Mouse (Mus musculus) urinary bladder, adult 18-20 months (tissue): ENCODE measurements around the gene Klb.

Experiments used
- DNase-seq, 2 experiments: peaks; one replicate each; pipeline ENCODE4 v3.0.0; 2022; ENCODE audit warnings: low spot score in 2 of 2, mixed read lengths in 2 of 2

Gene Klb

GRCm38 (mm10) chr5:65374746-65375145, 26.6 kb downstream of the Klb start:
- no peak for DNase-seq

- no peak for DNase-seq
Observed at GRCm38 (mm10) chr5:65385704-65386103, 37.6 kb downstream of the Klb start.

DNA sequence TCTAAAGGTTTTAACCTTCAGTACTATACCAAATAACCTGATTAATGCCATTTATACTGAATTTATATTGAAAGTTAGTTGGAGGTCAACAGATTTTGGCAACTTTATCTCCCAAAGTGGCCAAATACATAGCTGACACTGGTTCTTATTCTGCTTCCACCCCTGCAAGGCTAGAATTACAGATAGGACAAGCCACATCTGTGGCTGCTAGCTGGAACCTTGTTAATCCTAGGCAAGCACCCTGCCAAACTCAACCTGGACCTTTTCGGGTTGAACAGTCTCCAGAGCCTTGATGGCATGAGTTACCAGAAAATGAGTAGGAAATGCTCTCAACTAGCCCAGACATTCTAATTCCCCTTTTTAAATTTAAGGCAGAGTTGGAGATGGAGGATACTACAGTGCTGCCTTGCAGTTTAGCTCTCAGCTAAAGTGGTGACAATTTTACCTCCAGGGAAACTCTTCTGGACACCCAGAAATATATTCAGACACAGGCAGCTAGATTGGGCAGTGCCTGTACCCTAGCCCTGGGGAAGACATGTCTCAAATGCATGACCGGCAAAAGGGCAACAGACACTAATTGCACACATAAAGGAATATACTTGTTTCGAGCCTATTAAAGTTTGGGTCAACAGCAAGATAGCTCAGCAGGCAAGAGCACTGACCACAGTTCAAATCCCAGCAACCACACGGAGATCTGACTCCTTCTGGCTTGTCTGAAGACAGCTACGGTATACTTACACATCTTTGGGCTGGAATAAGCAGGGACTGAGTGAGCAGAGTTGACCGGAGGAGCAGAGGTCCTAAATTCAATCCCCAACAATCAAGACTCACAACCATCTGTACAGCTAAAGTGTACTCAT, 39.1 kb downstream of the Klb start:
- no peak for DNase-seq

DNA sequence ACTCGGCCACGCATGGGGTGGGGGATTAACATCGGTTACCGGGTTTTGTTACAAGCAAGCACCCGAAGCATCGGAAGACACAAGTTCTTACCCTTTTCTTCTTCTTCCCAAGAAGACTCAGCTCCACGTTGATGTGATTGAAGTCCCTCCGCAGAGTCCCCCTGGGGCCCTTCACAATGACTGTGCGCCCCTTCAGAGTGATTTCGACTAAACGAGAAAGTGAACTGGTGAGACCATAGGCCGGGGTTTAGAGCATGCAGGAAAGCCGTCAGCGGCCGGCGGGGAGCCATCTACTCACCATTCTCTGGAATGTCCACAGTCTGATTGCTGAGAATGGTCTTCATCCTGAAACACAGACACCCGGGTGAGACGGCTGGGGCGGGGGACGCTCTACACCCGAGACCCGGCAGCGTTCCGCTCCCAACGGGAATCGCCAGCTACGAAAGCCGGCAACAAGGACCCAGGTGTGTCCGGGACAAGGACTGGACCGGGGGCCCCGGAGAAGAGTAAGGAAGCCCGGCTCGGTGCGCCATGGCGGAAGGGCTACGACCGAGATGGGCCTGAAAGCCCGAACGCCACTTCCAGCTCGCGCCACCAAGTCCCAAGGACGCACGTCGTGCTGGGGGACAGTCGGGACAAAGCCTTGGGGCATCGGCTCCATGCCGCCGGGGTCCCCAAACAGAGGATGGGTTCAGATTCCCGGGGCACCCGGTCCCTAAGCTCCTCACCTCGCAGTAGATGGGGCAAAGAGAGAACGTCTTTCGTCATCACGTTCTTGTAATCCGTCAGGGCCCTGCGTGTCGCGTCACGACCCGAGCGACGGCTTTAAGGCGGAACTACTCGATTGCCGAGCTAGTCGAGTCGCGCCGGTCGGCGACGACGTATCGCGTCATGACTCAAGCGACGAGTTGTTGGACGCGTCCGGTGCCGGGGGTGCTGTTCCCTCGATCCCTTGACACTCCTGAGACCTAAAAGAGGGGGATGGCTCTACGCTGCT, 42.8 kb downstream of the Klb start, which contains the start of the genes Rpl9 and Lias:
Gene Rpl9 (minus strand): TSS at position 797 of the 997 bp plus-strand sequence.
Gene Lias (plus strand): TSS at position 850 of the 997 bp plus-strand sequence.
- peak; percentile 99 to 100 for DNase-seq

- DNase-seq: no peak
Observed at GRCm38 (mm10) chr5:65391753-65392152, 43.6 kb downstream of the Klb start.

DNA sequence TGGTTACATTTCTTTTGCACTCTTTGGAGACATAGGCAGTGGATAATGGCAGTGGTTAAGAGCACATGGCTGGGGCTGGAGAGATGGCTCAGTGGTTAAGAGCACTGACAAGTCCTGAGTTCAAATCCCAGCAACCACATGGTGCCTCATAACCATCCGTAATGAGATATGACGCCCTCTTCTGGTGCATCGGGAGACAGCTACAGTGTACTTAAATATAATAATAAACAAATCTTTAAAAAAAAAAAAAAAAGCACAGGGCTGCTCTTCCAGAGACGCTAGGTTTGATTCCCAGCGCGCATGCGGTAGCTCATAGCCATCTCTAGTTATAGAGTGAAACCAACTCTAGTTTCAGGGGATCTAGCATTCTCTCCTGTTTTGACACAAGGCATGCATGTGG, 46.3 kb downstream of the Klb start:
- DNase-seq: no peak

DNA sequence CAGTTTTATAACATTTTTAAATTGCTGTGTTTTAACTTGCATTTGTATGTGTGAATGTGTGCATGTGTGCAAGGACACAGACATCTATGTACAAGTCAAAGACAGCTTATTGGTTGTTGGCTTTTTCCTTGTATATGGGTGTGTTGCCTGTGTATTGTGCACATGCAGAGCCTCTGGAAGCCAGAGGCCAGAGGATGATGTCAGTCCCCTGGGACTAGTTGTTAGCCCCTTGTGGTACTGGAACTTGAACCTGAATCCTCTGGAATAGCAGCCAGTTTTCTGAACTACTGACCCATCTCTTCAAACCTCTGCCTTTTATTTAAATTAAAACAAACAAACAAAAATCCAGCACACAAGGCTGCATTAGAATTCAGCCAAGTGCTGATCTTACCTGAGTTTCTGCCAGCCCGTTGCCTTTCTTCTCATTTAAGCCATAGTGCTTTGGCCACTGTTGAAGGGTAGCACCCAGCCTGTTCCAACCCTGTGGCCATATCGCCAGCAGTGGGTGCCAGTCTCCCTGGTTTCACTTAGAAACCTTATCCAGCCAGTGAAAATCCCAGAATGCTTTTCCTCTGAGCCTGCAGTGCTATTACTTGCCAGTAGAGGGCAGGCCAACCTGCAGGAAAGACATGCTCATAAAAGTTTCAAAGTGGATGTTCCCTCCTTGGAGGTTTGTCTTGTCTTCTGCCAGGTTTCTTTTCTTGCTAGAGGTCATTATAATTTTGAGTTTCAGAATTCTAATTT, 53.3 kb downstream of the Klb start:
- DNase-seq: peak; percentile 65 to 85

- DNase-seq: no peak
Observed at GRCm38 (mm10) chr5:65407989-65408388, 59.9 kb downstream of the Klb start.

DNA sequence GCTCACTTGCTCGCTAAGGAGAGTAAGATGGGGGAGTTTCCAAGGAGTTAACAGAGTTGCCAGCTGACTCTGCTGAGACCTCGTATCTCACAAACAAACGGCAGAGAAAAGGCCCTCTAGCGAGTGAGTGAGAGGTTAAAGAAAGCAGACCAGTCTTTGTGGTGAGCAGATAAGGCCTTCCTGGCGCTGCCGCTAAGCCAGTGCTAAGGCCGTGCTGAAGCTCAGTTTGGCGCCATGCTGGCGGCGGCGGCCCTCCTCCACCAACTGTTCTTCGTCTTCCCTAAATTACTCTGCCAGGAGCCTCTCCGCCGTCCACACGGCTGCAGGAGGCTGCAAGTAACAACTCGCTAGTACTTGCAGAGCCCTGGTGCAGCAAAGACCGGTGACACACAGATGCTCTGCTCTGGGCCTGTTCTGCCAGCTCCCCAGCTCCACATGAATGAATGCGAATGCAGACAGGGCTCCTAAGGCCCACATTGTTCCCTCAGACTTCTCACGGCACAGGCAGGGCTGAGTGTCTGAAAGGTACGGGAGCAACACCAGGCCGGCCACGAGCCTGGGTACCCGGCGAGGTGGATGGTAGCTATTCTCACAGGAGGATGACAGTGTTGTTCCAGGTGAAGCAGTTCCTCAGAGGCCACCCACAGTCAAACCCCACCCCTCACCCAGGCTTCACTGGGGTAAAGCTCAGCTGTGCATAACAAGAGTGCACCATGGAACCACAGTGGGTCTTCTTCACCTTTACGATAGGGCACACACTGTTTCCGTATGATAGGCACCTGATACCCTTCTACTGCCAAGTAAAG, 67.7 kb downstream of the Klb start:
- peak; percentile 55 to 78 for DNase-seq

- no peak for DNase-seq
Observed at GRCm38 (mm10) chr5:65419136-65419535, 71.0 kb downstream of the Klb start.

DNA sequence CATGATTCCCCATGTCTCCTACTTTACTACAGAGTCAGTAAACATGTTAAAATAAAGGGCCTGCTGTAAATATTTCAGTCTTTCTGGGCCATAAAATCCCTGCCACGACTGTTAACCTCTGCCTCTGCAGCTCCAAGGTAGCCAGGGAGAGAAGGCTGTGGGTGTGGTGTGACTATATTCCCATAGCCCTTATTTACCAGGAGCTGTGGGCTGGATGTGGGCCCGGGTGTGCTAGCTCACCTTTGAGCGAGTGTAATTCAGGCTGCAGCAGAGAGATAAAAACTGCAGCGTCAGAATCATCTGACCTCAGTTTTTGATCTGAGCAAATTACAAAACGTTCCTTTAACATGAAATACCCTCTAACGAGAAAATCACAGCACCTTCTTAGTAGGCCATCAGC, 72.7 kb downstream of the Klb start:
- DNase-seq: no peak

DNA sequence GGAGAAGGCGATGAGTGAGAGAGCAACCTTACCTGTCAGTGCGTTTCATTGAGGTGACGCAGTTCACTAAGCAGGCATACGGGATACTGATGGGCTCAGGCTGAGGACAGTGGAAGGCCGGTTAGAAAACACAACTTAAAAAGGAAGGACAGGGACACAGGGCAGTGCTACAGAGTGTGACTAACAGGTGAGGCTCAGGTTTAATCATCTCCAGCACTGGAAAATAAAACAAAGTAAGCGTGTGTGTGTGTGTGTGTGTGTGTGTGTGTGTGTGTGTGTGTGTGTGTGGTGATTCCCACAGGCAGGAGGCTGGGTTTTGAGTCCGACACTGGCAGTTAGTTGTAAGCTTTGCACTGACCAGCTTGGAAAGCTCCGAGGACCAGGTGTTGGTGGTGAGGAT, 74.7 kb downstream of the Klb start:
- no peak for DNase-seq

GRCm38 (mm10) chr5:65424215-65424614, 76.1 kb downstream of the Klb start:
- DNase-seq: peak in 1 of 2 experiments; percentile 55

GRCm38 (mm10) chr5:65425251-65425650, 77.1 kb downstream of the Klb start:
- peak in 1 of 2 experiments; percentile 55 for DNase-seq

DNA sequence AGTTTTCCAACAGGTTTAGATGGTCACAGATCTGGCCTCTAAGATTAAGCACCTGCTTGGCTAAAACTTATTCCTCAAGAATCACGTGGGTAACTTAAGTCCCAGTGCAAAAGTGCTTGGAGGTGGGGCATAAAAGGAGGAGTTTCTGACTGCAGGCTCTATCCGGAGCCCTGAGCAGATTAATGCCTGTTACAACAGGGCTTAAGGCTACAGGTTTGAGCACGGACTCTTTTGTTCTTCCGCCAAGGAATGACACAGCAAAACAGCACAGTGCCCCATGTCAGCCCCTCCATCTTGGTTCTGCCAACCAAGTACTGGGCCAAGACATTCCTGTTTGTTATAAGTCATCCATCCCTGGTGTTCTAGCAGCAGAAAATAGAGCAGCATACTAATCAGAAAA, 80.2 kb downstream of the Klb start:
- DNase-seq: peak in 1 of 2 experiments; percentile 58

GRCm38 (mm10) chr5:65429441-65429840, 81.3 kb downstream of the Klb start:
- no peak for DNase-seq
